ENCODE assay signal across 19 mouse cellular contexts in genomic region chr10:17774366-17774765, GRCm38 (mm10). TPM values are rescaled to one million over a fixed set of nuclear protein-coding genes. Genes with fewer than 3 reads are reported as not detected.
"Had no signal": no experiment of that assay in that cellular context is flagged by ENCODE, and none has a peak within 500 bp of the region (broad histone marks: within the 10 kb centered on the region; RNA-seq: fewer than 3 reads in every experiment).

No protein-coding gene starts in this region.

- H3K4me1 ChIP-seq: liver, embryonic 13.5 days; midbrain, embryonic 10.5 days; neural tube, embryonic 13.5 days; stomach, embryonic 15.5 days had no signal

- H3K27ac ChIP-seq: left cerebral cortex, adult 2 months; liver, embryonic 13.5 days; midbrain, embryonic 10.5 days; neural tube, embryonic 13.5 days; stomach, embryonic 15.5 days had no signal

- H3K36me3 ChIP-seq: liver, embryonic 13.5 days; midbrain, embryonic 10.5 days; neural tube, embryonic 13.5 days; stomach, embryonic 15.5 days had no signal

- H3K9me3 ChIP-seq: liver, embryonic 13.5 days; midbrain, embryonic 10.5 days; neural tube, embryonic 13.5 days; stomach, embryonic 15.5 days had no signal

- H3K4me2 ChIP-seq: liver, embryonic 13.5 days; neural tube, embryonic 13.5 days; stomach, embryonic 15.5 days had no signal

- H3K9ac ChIP-seq: liver, embryonic 13.5 days; neural tube, embryonic 13.5 days; stomach, embryonic 15.5 days had no signal

- H3K27me3 ChIP-seq: liver, embryonic 13.5 days; neural tube, embryonic 13.5 days; stomach, embryonic 15.5 days had no signal

- H3K4me3 ChIP-seq: left cerebral cortex, adult 2 months; liver, embryonic 13.5 days; megakaryocyte, embryonic 14.5 days; midbrain, embryonic 10.5 days; neural tube, embryonic 13.5 days; stomach, embryonic 15.5 days had no signal

- DNase-seq: kidney, adult 18-20 months; kidney, adult 9 months; kidney, postnatal 10 days; kidney, postnatal 36 days; layer of hippocampus, postnatal 36 days; liver, embryonic 13.5 days; lung, adult 2 months; midbrain, embryonic 14.5 days; retina, postnatal 1 day; right cerebral cortex, postnatal 25 days; spleen, adult 18-20 months; thymus, postnatal 14 days; thymus, postnatal 4 days had no signal

RNA-seq across cellular contexts. Expression of gene Txlnb, which starts 21.7 kb away (rescaled TPM):
- polyA plus RNA-seq: liver, adult 2 months had no signal
